Mouse (Mus musculus) CD4-positive, CD25-positive, alpha-beta regulatory T cell, adult 4 months (primary cell): Measurements from ENCODE around the gene Prex1. TPM values are rescaled to one million over a fixed set of nuclear protein-coding genes. Genes with fewer than 3 reads are reported as not detected.

Source experiments
- ATAC-seq: one replicate; pipeline ENCODE4 v1.8.0; 2017
- polyA plus RNA-seq, 2 experiments: library from polyadenylated mRNA; unstranded; fragments of 100-300 nt; shearing (Covaris generic); gene quantifications; one replicate each; pipeline ENCODE4 v1.2.1; 2017

Prex1 gene
- polyA plus RNA-seq, 2 experiments from 2014 or later: 25.0 to 25.2 TPM

- no peak for ATAC-seq
These were observed 29.6 kb downstream of the Prex1 start for GRCm38 (mm10) chr2:166683885-166684544.

- ATAC-seq: no peak
These were observed 30.8 kb downstream of the Prex1 start for GRCm38 (mm10) chr2:166682866-166683265.

DNA sequence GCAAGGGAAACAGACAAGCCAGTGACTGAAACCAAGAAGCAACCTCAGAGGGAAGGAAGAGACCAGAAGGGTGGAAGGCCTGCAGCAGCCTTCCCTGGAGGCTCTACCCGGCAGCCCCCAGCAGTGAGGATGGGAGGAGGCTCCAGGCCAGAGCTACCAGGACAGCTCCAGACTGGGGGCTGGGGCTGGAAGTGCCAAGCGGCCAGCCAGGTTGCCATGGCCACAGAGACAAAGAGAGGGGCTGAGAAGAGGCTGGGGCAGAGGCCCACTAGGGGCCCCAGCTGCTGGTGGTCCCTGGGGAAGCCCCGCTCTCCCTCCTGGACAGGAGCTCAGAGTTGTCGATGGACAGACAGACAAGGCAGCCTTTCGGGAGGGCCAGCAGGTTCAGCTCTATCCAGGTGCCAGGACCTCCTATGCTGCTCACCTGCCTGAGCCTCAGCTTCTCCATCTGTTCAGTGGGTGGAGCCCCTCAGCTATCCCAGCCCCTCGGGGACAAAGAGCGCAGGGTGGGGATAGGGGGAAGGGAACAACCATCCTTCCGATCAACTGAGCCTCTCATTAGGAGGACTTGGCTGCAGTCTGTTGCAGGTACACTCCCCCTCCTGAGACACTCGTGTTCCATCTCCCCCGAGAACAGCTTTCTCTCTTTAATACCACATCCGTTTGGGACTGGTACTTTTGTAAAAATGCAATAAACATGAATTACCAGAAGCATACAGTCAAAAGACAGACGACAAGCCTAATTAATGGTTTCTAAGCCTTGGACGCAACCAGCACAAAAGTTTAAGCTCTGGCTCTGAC is 34.5 kb downstream of the Prex1 start:
- peak; percentile 71 for ATAC-seq

GRCm38 (mm10) chr2:166676933-166677332 is 36.7 kb downstream of the Prex1 start:
- ATAC-seq: no peak

DNA sequence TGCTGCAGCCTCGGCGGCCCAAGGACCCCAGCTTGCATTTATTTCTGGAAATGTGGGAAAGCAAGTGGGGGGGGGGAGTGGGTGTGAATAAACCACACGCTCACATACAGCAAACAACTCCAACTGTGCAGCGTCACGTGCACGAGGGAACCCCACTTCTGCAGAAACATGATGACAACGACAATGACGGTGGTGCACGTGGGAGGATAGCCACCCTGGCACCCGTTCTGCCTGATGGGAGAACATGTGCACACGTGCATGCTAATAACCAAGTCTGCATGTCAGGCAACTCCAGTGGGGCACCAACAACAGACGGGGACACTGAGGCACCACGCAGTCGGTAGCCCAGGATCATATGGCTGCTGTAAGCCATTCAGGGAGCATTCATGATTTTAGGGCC is 37.1 kb downstream of the Prex1 start:
- no peak for ATAC-seq

GRCm38 (mm10) chr2:166675588-166676444 is 37.8 kb downstream of the Prex1 start:
- ATAC-seq: no peak

DNA sequence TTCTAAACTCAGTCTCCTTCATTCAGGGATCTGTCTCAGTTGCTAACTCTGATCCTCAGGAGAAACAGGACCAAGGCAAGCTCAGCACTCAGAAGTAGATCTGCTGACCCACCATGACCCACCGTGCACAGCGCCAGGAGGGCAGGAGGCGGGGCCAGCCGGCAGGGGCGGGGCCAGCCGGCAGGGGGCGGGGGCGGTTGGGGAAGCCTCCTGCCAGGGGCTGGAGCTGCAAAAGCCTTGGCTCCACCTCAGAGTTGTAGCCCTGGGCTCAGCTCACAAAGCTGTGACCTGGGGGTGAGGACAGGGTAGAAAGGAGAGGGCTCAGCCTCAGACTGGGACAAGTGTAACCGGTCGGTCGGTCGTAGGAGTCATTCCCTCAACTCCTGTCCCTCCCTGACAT is 38.9 kb downstream of the Prex1 start:
- ATAC-seq: no peak

DNA sequence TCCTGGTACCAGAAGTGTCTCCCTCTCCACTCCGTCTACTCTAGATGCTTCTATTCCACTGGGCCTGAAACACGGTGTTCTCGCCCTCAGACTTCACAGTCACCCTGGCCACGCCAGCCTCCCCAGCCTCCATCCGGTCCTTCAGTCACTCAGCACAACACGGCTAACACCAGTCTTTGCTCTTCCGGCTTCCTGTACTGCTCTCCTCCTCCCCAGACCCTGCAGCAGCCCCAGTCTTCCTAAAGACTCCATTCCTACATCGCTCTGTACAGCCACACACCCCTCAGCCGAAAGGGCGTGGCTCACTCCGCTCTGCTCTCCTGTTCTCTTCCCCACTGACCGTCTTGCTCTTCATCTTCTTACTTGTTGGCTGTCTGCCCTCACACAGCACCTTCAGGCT is 39.7 kb downstream of the Prex1 start:
- ATAC-seq: peak; percentile 71

DNA sequence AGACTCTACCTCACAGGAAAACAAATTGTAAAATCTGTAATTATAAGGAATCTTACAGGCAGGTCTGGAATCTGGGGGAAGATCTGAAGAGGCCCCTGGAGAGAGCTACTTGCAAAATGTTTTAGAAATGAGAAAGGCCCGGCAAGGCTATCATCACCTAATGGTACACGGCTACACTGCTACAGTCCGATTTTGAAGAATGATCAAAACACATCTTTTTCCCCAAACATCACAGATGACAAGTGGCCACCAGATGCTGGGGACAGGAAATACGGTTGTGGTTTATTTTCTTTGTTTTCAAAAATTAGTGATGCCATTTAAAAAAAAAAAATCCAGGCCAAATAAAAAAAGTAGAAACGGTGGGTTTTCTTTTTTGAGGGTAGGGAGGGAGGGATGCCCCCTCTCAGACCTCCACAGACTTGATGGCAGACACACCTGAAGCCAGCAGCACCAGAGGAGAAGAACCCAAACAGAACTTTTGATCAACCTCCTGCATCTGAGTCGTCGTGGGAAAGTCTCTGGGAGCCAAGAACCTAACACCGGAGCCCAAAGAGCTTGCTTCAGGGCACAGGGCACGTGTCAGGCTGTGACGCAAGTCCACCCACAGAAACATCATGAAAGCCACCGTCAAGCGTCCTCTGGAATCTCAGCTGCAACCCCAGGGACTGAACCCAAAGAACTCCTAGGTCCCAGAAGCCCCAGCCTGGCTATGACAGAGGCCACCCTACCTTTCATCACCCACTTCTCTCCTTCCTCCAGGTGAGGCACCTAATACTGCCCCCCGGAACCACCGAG is 41.3 kb downstream of the Prex1 start:
- peak; percentile 24 for ATAC-seq

GRCm38 (mm10) chr2:166671614-166672013 is 42.0 kb downstream of the Prex1 start:
- ATAC-seq: peak; percentile 74

DNA sequence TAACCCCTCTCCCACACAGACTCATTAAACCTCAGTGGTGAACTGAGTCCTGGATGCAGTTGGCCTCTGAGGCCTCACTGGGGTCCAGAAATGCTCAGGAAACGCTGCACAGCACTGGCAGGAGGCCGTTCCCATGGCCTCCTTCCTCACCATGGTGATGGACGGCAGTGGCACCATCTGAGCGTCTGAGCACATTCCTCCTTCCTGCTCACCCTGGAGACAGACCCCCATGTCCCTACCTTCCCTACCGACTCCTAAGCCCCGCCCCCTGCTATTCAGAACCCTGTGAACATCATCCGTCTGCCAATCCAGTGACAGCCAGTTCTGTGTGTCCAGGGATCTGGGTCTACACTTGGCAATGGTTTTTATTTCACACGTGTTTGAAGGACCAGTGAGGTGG is 42.6 kb downstream of the Prex1 start:
- no peak for ATAC-seq

DNA sequence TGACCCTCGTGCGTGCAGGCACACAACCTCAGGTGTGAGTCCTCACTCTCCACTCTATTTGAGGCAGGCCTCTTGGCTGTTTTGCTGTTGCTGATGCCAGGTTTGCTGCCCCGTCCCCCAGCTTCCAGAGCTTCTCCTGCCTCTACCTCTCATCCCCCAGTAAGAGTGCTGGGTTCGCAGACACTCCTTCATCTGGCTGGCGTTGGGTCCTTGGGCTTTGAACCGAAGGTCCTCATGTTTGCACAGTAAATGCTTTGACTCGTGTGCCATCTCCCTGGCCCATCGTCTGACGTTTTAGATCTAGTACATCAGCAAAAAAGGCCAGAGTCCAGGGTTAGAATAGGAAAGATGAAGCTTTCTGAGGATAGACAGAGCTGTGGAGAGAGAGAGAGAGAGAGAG is 43.7 kb downstream of the Prex1 start:
- ATAC-seq: no peak

DNA sequence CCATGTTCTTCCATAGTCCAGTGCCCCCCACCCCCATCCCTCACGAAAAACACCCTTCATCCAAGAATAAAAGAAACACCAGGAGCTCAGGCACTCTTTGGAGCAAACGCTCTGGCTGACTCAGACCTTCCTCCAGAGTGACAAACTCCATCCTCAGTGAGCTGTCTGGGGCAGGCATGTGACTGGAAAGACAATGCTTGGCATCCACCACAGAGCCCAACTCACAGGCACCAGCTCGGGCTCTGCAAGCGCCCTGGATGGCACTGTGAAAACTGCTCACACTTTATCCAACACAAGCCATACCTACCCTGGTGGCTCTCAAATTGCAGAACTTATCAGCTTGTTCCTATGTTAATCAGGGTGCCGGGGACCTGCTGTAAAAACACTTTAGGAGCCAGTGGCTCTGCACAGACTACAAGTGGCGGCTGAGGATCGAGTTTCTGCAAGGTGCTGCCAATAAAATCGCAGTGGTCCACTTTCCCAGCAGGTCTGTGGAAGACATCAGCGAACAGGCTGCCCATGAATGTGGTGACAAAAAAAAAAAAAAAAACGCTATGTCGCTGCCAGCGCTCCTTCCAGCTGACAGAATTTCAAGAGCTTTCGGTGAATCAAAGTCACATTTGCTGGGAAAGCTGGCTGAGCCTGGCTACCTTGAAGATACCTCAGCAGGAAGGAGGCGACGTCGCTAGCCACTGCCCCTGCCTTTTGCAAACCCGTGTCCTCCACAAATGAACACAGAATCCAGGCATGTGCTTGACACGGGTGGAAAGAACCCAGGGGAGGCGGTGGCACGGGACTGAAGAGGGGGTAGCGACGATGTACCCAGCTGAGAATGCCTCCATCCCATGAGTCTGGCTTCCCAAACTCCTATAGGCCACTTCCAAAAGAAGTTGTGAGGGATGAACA is 45.6 kb downstream of the Prex1 start:
- no peak for ATAC-seq

DNA sequence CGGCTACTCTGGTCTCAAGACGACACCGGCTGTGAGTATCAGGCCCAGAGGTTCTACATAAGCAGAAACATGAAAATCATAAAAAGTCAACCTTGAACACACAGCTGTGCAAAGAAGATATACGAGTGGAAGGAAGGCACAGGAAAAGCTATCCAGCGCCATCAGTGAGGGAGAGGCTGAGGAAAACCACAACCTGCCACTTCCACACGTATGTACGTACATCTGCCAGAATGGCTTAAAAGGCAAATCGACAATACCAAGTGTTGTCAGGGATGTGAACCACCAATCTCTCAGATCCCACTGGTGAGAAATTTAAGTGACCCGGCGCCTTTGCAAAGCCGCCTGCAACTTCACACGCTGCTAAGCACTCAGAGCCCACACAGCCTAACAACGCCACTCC is 47.5 kb downstream of the Prex1 start:
- no peak for ATAC-seq

DNA sequence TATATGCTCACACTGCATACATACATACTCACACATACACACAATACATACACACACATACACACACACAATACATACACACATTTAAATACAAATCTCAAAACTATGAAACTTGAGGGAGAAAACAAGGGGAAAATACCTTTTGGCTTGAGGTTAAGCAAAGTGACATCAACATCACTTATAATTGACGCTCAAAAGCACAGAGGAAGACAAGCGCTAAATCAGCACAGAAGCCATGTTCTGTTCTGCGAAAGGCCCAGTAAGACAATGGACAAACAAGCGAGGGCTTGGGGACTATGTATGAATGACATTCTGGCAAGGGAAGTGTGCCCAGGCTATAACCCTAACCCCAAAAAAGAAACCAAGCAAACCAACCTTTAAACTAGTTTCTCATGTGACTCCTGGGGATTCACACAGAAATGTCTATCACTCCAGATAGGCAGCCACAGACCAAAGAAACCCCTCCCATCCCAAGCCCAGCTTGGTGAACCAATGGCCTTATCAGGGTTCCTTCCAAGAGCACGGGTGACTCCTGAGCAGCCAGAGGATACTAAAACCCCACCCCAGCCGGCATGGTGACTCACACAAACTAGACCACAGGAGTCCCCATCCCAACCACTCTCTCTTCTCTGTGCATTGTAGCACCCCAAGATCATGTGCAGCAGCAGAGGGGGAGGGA is 48.2 kb downstream of the Prex1 start:
- ATAC-seq: peak; percentile 67

- peak; percentile 63 for ATAC-seq
These were observed 49.1 kb downstream of the Prex1 start for GRCm38 (mm10) chr2:166664506-166664905.

GRCm38 (mm10) chr2:166663250-166663961 is 50.2 kb downstream of the Prex1 start:
- no peak for ATAC-seq

DNA sequence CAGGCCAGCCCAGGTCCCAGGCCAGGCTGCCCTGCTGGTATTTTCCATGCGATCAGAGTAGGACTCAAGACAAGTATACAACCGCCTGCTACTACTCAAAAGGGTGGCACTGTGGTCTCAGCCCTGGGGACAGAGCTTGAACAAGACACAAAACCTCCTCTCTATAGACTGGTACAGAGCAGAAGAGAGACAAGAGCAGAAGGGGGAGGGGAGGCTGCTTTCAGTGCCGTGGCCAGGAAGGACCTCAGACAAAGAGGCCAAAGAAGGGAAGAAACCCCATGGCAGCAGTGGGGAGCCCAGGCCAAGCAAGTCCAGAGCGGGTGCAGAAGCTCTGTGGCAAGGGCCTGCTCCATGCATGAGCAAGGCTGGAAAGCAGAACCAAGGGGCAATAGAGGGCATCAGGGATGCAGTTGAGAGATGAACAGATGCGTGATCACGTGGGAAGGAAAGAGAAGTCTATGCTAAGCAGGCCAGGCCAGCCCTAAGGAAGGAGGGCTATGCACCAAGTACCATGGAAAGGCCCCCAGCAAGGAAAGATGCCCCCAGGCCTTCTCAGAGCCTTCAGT is 51.0 kb downstream of the Prex1 start:
- no peak for ATAC-seq

DNA sequence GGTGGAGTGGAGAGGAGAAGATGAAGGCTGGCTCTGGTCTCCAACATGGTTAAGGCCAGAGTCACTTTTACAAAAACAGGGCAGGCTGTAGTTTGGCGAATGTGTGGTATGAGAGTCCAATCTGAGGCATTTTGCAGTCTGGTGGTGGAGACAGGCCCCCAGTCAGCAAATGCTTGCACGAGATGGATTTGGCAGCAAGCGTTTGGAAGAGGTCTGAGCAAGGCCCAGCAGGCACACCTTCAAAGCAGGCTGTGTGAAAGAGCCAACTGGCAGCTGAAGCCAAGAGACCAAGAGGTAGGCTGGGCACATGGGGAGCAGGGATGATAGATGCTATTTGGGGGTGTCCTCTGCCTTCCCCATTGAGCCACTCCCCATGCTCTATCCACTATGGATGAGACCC is 51.7 kb downstream of the Prex1 start:
- ATAC-seq: no peak

DNA sequence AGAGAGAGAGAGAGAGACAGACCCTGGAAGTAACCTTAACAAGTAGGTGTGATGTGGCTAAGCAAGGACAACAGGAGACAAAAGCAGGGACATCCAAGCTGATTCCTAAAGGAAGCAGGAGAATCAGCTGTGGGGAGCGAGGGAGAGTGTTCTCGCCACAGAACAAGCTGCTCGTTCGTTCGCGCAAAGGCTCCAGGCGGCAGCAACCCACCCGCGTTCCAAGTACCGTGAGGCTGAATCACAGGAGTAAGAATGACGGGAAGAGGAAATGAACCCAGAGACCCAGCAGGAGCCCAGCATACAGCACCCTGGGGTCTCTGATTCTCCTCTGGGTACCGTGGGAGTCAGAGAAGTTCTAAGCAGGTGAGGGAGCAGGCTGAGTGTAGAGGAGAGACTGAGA is 52.1 kb downstream of the Prex1 start:
- ATAC-seq: no peak
